Mouse (Mus musculus): ENCODE measurements around the gene Mnt.

Gene Mnt

DNA sequence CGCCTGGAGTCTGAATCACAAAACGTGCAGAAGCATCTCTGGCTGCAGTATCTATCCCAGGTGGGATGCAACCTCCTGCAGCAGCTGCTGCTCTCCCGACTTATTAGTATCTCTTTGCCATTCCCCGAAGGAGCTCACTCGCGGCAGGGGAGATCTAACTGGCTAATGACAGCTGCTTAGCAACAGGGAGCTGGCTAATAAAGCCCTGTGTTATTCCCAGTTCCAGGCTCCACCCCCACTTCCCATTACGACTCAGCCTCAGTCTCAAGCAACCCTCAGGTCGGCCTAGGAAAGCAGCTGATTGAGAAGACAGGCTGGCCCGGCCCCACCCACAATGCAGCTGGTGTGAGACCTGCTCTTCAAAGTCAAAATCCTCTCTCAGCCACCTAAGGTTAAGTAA lies 46.1 kb downstream of the Mnt start:
- in situ Hi-C loops (cut with MboI; ENCODE audit: low pct_unique_long_range_greater_than_20kb in 1 of 2, low sequenced_read_pairs in 2 of 2, unreplicated experiment in 1 of 2): no loop called here

DNA sequence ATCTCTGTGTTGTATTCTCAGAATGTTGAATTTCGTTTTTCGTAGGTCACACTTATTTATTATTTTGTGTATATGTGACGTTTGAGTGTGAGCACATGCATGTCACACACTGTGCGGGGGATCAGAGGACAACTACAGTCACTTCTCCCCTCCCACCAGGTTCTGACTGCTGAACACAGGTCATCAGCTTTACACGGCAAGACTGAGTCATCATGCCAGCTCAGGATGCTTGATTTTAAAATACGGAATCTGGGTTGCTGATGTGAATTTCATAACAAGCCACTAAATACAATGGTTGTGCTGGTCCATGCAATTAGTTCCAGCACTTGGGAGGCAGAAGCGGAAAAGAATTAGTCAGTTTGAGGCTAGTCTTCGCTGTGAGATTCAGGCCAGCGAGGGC lies 50.3 kb downstream of the Mnt start:
- in situ Hi-C loops (cut with MboI; ENCODE audit: low pct_unique_long_range_greater_than_20kb in 1 of 2, low sequenced_read_pairs in 2 of 2, unreplicated experiment in 1 of 2): no loop called here

- in situ Hi-C loops (cut with MboI; ENCODE audit: low pct_unique_long_range_greater_than_20kb in 1 of 2, low sequenced_read_pairs in 2 of 2, unreplicated experiment in 1 of 2): no loop called here
These were observed 51.3 kb downstream of the Mnt start for GRCm38 (mm10) chr11:74881979-74882378.

GRCm38 (mm10) chr11:74883098-74883497 lies 52.4 kb downstream of the Mnt start:
- in situ Hi-C loops (cut with MboI; ENCODE audit: low pct_unique_long_range_greater_than_20kb in 1 of 2, low sequenced_read_pairs in 2 of 2, unreplicated experiment in 1 of 2): no loop called here

GRCm38 (mm10) chr11:74894619-74895018 lies 63.9 kb downstream of the Mnt start:
- in situ Hi-C loops (cut with MboI; ENCODE audit: low pct_unique_long_range_greater_than_20kb in 1 of 2, low sequenced_read_pairs in 2 of 2, unreplicated experiment in 1 of 2): no loop called here
